Mouse (Mus musculus) limb, embryonic 12.5 days (tissue): ENCODE data around the gene Gm4952. TPM values are rescaled to one million over a fixed set of nuclear protein-coding genes. Genes with fewer than 3 reads are reported as not detected.

Experiments used
- ATAC-seq: fragments of 200-750 bp; cut with Nextera tagmentation; 2 replicates; pipeline ENCODE4 v1.8.0; 2017; ENCODE audit warnings: low read depth, moderate TSS enrichment; ENCODE audit not compliant: insufficient number of reproducible peaks, insufficient read depth, low FRiP score, low TSS enrichment
- H3K27ac ChIP-seq: fragments of 300-500 bp; sonication (generic); 2 replicates; pipeline ENCODE4 v1.5.1; 2016; ENCODE audit warnings: mild to moderate bottlenecking, moderate library complexity
- H3K27me3 ChIP-seq: fragments of 300-500 bp; sonication (generic); 2 replicates; pipeline ENCODE4 v1.6.1; 2016; ENCODE audit warnings: mild to moderate bottlenecking, moderate library complexity
- H3K36me3 ChIP-seq: fragments of 300-500 bp; sonication (generic); 2 replicates; pipeline ENCODE4 v1.6.1; 2016; ENCODE audit warnings: mild to moderate bottlenecking, moderate library complexity
- H3K4me1 ChIP-seq: fragments of 300-500 bp; sonication (generic); replicated peaks from 2 replicates; pipeline ENCODE4 v1.6.1; 2016
- H3K4me2 ChIP-seq: fragments of 300-500 bp; sonication (generic); 2 replicates; pipeline ENCODE4 v1.6.1; 2016; ENCODE audit warnings: mild to moderate bottlenecking, moderate library complexity
- H3K4me3 ChIP-seq: fragments of 300-500 bp; sonication (generic); replicated peaks from 2 replicates; pipeline ENCODE4 v1.5.1; 2016; ENCODE audit warnings: mild to moderate bottlenecking
- H3K9ac ChIP-seq: fragments of 300-500 bp; sonication (generic); replicated peaks from 2 replicates; pipeline ENCODE4 v1.6.1; 2016; ENCODE audit warnings: mild to moderate bottlenecking, moderate library complexity
- H3K9me3 ChIP-seq: fragments of 300-500 bp; sonication (generic); 2 replicates; pipeline ENCODE4 v1.6.1; 2016; ENCODE audit warnings: mild to moderate bottlenecking, moderate library complexity
- WGBS: fragments of 180-500 bp; shearing (Covaris S2); methylation state at CpG from one replicate; pipeline ENCODE4 v1.1.7; 2016; 5-methylcytosine and 5-hydroxymethylcytosine counted together
- polyA plus RNA-seq: library from polyadenylated mRNA; unstranded; fragments of >200 nt; fragmentation: Nextera tagmentation; extraction: Ambion mirVana; gene quantifications from 2 replicates; pipeline ENCODE4 v1.2.1, GENCODE M21; 2016

Gene Gm4952
- polyA plus RNA-seq = not detected in 2 replicates

DNA sequence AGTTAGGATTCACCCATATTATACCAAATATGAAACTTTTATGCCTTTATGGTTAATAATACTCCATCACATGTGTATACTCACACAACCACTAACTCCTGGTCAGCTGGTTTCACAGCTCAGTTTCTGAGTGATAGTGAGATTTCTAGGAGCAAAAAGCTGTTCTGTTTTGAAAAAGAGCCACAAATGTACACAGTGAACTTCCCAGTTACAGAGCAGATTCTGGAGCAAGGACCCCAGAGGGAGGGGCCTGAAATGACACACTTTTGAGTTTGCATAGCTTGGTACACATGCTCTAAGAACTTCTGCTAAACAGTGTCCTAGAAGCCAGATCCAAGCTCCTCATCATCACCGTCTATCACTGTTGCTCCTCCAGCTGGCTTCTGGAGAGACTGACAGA lies at the start of gene Gm4952:
Gene Gm4952, plus strand, starts transcription at position 301 of the 400 bp plus-strand sequence.
- WGBS = 65% methylated on average over 1 of the region's 1 CpGs
- H3K27me3 ChIP-seq = peaks cover 15% of the 10 kb centered on the region
- no peaks in the 10 kb centered on the region for H3K9me3 ChIP-seq
- H3K4me3 ChIP-seq = no peak within 1 kb of the TSS
- peaks cover 6% of the 10 kb centered on the region; the same call in 1 of the 2 replicates for H3K4me1 ChIP-seq
- ATAC-seq = no peak
- no peaks in the 10 kb centered on the region for H3K36me3 ChIP-seq
- H3K9ac ChIP-seq = no peak within 1 kb of the TSS
- H3K27ac ChIP-seq = no peak within 1 kb of the TSS
- H3K4me2 ChIP-seq = no peak within 1 kb of the TSS

DNA sequence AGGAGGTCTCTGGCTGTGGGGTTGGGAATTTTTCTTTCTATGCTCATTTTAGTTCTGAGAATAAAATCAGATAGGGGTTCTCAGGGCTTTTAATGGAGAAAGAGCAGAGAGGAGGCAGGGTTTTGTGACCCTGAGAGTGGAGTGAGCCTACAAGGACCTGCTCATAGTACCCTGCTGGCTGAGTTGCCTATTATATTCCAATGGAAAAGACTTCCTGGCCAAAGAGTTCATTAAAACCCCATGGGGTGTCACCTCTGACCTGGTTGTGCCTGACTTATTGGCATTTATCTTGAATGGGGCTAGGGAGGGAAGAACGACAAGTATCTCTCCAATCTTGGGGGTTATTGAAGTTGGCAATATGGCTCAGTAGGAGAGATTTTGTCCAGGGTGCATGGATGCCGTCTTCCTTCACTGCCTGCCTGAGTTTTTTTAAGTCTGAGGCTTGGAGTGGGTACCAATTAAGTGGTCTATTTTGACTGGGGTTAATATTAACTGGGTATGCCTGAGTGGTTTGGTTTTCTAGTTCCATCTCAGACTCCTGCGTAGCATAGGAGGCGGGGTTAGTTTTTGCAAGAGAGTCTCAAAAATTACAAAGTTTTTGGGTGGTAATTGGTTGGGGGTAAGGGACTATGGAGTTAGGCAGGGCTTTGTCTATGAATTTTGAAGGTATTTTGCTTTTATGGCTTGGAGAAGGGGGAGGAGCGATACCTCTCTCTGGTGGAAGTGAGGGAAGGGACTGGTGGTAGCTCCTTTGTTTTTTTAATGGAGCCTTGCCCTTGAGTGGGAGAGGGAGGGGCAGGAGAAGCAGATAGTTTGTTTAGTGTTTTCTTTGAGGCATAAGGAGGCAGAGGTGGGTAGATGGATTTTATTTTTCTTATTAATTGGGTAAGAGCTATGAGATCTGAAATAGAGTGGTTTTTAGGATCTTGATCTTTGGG lies 49.5 kb upstream of the Gm4952 start:
- ATAC-seq = no peak
- Histone ChIP-seq H3K9ac (no peak overlapping the region), H3K9me3 (no peaks in the 10 kb centered on the region), H3K4me1 (no peaks in the 10 kb centered on the region), H3K4me2 (no peak overlapping the region), H3K36me3 (no peaks in the 10 kb centered on the region), H3K4me3 (no peak overlapping the region), H3K27ac (no peak overlapping the region), H3K27me3 (no peaks in the 10 kb centered on the region)
- 72% methylated on average over 5 of the region's 5 CpGs for WGBS

DNA sequence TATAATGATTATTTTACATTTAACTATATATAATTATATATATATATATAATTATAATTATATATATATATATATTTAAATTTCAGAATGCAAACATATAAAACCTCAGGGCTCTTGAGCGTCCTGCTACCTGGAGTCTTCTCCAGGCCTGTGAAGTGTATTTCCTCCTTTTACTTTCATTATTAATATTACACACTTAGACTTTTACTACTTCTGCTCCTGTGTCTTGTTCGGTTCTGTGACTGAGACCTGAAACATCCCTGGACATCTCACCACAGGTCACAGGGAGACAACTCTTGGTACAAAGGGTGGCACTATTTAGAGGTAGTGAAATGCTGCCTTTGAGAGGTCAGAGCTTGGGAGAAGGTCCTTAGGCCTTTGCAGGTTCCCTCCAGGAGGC lies 43.5 kb upstream of the Gm4952 start:
- no peak for ATAC-seq
- no peaks in the 10 kb centered on the region for H3K36me3 ChIP-seq
- no peaks in the 10 kb centered on the region for H3K27me3 ChIP-seq
- 93% methylated on average over 2 of the region's 2 CpGs for WGBS
- no peak overlapping the region for H3K4me2 ChIP-seq
- H3K9me3 ChIP-seq = no peaks in the 10 kb centered on the region
- H3K4me1 ChIP-seq = no peaks in the 10 kb centered on the region
- no peak overlapping the region for H3K27ac ChIP-seq
- no peak overlapping the region for H3K9ac ChIP-seq
- H3K4me3 ChIP-seq = no peak overlapping the region

DNA sequence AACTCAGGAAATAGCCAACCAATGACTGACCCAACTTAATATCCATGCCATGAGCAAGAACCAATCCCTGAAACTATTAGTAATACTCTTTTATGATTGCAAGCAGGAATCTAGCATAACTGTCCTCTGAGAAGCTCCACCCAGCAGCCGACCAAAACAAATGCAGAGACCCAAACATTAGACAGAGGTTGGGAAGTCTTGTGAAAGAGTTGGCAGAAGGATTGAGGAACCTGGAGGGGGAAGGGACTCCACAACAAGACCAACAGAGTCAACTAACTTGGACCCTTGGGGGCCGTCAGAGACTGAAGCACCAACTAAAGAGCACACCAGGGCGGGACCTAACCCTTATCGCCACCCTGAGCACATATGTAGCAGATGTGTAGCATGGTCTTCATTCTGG lies 41.6 kb upstream of the Gm4952 start:
- Histone ChIP-seq H3K36me3 (no peaks in the 10 kb centered on the region), H3K27ac (no peak overlapping the region), H3K27me3 (no peaks in the 10 kb centered on the region), H3K9ac (no peak overlapping the region), H3K9me3 (no peaks in the 10 kb centered on the region), H3K4me1 (no peaks in the 10 kb centered on the region), H3K4me3 (no peak overlapping the region), H3K4me2 (no peak overlapping the region)
- WGBS = 72% methylated on average over 4 of the region's 4 CpGs
- no peak for ATAC-seq

DNA sequence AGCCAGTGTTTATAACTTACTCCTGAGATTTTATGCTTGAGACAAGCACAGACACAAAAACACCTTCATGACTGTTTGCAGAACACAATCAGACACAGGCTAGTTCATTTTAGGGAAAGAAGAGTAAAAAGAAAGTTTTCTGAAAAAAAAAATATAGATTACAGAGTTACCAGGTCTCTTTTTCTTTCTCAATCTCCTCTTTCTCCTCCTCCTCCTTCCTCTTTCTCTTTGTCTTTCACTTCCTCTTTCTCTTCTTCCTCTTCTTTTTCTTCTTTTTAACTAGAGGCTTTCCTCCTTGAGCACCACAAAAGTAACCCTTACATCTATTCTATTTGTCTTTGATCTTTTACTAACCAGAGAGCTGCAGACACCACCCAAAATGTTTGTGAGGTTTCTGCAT lies 35.6 kb upstream of the Gm4952 start:
- Histone ChIP-seq H3K27me3 (no peaks in the 10 kb centered on the region), H3K9ac (no peak overlapping the region), H3K27ac (no peak overlapping the region), H3K4me3 (no peak overlapping the region), H3K4me2 (no peak overlapping the region), H3K36me3 (no peaks in the 10 kb centered on the region), H3K4me1 (no peaks in the 10 kb centered on the region), H3K9me3 (no peaks in the 10 kb centered on the region)
- no peak for ATAC-seq

DNA sequence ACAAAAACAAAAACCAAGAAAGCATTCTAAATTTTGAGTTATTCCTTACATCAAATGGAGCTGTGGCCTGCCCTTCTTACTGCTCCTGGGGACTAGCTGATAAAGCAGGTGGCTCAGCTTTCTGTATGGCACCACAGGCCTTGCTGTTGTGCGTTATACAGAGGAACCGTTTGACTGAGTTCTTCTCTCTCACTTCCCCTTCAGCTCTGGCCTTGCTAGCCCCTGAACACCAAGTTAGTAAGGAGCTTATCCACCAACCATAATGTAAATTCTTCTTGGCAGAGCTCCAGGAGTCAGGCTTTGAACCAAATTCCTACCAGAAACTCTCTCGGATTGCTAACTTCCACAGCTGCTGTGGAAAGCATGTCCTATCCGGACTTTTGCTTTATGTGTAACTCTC lies 32.8 kb upstream of the Gm4952 start:
- Histone ChIP-seq H3K27me3 (no peaks in the 10 kb centered on the region), H3K9ac (no peak overlapping the region), H3K4me1 (no peaks in the 10 kb centered on the region), H3K4me2 (no peak overlapping the region), H3K4me3 (no peak overlapping the region), H3K36me3 (no peaks in the 10 kb centered on the region), H3K27ac (no peak overlapping the region), H3K9me3 (no peaks in the 10 kb centered on the region)
- 60% methylated on average over 4 of the region's 4 CpGs for WGBS
- ATAC-seq = no peak

DNA sequence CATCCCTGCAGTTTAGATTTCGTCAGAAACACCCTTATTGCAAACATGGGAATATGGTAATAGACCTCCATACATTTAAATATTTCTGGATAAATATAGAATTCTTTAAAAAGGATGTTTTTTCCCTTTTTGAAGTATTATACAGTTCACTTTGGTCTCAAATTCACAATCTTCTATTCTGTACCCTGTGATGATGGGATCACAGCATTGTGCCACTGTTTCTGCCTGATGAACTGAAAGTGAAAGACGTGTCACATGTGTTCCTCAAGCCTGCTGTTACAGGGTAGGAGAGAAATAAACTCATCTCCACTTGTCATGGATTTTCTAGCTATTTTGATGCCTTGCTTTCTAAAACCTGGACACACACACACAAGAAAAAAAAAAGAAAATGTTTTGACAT lies 28.9 kb upstream of the Gm4952 start:
- H3K9me3 ChIP-seq = no peaks in the 10 kb centered on the region
- ATAC-seq = no peak
- no peak overlapping the region for H3K4me2 ChIP-seq
- no peaks in the 10 kb centered on the region for H3K36me3 ChIP-seq
- H3K27me3 ChIP-seq = no peaks in the 10 kb centered on the region
- no peak overlapping the region for H3K27ac ChIP-seq
- 61% methylated on average over 2 of the region's 2 CpGs for WGBS
- H3K9ac ChIP-seq = no peak overlapping the region
- H3K4me1 ChIP-seq = peaks cover 10% of the 10 kb centered on the region
- H3K4me3 ChIP-seq = no peak overlapping the region

DNA sequence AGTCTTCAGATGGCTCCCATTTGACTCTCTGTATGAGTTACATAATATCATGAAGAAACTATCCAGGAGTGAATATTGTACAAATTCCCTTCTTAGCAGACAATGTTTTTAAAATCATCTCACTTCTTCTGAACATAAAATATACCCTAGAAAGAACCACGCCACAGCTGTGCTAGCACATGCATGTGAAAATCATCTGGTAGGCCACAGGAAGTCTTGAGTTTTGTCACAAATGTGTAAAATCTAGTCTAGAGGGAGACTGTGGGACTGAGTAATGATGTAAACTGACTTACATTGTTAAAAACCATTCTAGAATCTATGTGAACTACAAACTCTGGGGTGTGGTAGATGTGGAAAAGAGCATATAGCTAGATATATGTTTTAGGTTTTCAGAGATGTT lies 28.1 kb upstream of the Gm4952 start:
- Histone ChIP-seq H3K9ac (no peak overlapping the region), H3K4me2 (no peak overlapping the region), H3K27me3 (no peaks in the 10 kb centered on the region), H3K36me3 (no peaks in the 10 kb centered on the region), H3K9me3 (no peaks in the 10 kb centered on the region), H3K4me3 (no peak overlapping the region), H3K4me1 (peaks cover 10% of the 10 kb centered on the region), H3K27ac (no peak overlapping the region)
- WGBS = 67% methylated on average over 1 of the region's 1 CpGs
- ATAC-seq = no peak

DNA sequence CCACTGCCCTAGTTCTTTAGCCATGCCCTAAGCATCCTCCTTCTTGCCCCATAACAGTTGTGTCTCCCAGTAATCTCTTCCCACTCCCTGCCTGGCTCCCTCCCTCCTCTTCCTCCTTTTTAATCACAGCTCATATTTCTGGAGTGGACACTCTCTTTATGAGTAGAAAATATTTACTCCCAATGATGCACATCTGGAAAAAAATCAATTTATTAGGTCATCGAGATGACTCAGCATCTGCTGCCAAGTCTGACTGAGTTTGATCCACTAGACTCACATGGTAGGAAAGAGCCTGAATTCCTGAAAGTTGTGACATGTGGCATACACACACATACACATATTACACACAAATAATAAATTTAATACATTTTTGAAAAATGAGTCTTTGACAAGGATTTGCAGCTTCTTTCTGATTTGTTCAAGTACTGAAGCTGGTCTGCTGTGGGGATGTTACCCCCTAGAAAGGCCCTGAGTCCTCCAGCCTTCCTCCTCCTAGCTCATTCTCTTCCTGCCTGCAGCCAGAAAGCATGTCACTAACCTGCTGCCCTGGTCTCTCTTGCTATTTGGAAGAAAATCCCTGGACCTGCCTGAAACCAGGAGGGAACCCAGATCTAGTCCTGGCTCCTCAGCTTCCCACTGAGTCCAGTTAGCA lies 27.0 kb upstream of the Gm4952 start:
- ATAC-seq = no peak
- peaks cover 10% of the 10 kb centered on the region for H3K4me1 ChIP-seq
- 82% methylated on average over 1 of the region's 1 CpGs for WGBS
- H3K36me3 ChIP-seq = 0 out of 2 replicates have a peak, but pooled peaks cover 8% of the 10 kb centered on the region
- peak overlapping the region; percentile 50 for H3K4me2 ChIP-seq
- peak overlapping the region; percentile 35 for H3K4me3 ChIP-seq
- no peaks in the 10 kb centered on the region for H3K27me3 ChIP-seq
- H3K9ac ChIP-seq = no peak overlapping the region
- H3K27ac ChIP-seq = no peak overlapping the region
- no peaks in the 10 kb centered on the region for H3K9me3 ChIP-seq

DNA sequence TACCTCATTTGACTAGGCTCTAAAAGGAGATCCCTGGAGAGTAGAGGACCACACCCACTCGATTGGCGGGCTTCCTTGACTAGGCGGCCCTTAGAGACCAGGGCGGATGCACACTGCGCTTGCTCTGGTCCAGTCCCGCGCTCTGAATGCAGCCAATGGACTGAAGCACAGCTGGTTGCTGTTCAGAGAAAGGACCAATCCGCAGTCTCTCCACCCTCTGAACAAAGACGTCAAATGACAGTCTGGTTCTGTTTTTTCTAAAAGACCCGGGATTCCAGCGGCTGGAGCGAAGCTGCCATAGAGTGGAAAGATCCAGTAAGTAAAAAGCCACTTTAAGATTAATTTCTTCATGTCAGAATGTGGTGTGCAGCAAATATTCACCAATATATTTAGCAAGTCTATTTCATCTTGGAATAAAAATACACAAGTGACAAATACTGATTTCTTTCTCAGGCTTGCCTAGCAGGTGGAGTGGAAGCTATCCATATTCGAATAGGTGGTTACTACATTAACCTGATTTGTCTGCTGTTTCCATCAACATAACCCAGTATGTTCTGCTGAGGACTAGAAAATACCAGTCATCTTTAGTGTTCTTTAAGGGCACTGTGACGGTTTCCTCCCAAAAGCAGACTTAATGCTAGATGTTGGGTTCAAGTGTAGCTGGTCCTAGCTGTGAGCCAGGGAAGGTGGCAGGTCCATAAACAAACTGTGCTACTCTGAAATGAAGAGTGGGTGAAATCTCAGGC lies 26.3 kb upstream of the Gm4952 start:
- peak overlapping the region; percentile 50 for H3K4me2 ChIP-seq
- H3K27ac ChIP-seq = 0 out of 2 replicates have a peak overlapping the region, but pooled peaks have one; percentile 5
- H3K4me3 ChIP-seq = peak overlapping the region; percentile 35
- 12% methylated on average over 14 of the region's 14 CpGs for WGBS
- H3K27me3 ChIP-seq = no peaks in the 10 kb centered on the region
- peak; percentile 91 for ATAC-seq
- H3K9ac ChIP-seq = peak overlapping the region; percentile 8; the same call in 1 of the 2 replicates
- 0 out of 2 replicates have a peak, but pooled peaks cover 14% of the 10 kb centered on the region for H3K36me3 ChIP-seq
- H3K4me1 ChIP-seq = peaks cover 10% of the 10 kb centered on the region
- no peaks in the 10 kb centered on the region for H3K9me3 ChIP-seq

DNA sequence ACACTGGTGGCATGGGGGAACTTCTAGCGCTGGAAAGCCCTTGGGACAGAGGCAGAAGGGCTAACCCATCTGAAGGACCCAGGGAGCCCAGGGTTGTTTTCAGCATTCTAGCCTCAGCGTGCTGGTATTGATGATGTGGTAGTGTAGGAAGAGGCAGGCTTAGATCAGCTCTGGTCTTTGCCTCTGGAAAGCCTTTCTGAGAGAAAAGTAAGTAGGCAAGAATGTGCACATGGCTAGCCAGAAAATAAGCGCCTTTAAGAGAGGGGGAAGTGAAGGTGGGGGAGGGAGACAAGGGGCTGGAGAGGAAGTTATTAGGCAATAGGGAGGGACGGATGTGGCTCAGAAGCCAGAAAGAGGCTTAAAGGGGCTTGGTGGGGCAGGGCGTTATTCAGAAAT lies 25.8 kb upstream of the Gm4952 start:
- Histone ChIP-seq H3K27me3 (no peaks in the 10 kb centered on the region), H3K27ac (peak overlapping the region; percentile 5; the same call in 1 of the 2 replicates), H3K4me3 (peak overlapping the region; percentile 35), H3K4me1 (peaks cover 10% of the 10 kb centered on the region), H3K9ac (peak overlapping the region; percentile 8; the same call in 1 of the 2 replicates), H3K9me3 (no peaks in the 10 kb centered on the region), H3K4me2 (peak overlapping the region; percentile 50), H3K36me3 (0 out of 2 replicates have a peak, but pooled peaks cover 17% of the 10 kb centered on the region)
- WGBS = 18% methylated on average over 5 of the region's 5 CpGs
- ATAC-seq = no peak; the same call in 1 of the 2 replicates
